Mouse (Mus musculus): Measurements from ENCODE around the gene BC051665. TPM values are rescaled to one million over a fixed set of nuclear protein-coding genes. Genes with fewer than 3 reads are reported as not detected.

Gene BC051665
- not detected in 2 replicates for polyA plus RNA-seq (2015; fragmentation: Nextera tagmentation; extraction: Ambion mirVana)

GRCm38 (mm10) chr13:60786264-60786663, at the start of gene BC051665:
Gene BC051665 (minus strand): TSS chr13:60786364.

DNA sequence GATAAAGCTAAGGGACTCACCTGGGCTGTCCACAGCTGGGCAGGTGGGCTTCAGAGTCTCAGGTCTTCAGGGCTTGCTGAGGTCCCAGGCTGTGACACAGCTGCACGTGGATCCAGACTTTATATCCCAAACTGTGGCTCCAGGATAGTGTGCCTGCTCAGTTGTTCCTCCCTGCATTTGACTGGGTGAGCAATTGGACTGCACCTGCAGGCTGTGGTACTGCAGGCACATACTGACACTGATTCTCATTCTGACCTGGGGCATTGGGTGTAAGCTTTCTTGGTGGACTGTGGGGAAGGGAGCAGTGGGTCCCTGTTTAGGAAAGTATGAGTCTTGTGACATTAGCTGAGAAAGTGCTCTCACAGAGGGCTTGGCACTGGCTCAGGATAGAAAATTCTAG, 16.6 kb upstream of the BC051665 start, which contains the start of gene Ctsll3:
Ctsll3 (minus strand) TSS at position 101 of the 400 bp plus-strand sequence.

Other genes with a start within 250 kb of the BC051665 start
- 10.5 and 15.3 TPM in 2 replicates for gene Dapk1, start 184.4 kb downstream of the BC051665 start, polyA plus RNA-seq (2015; fragmentation: Nextera tagmentation; extraction: Ambion mirVana)
- gene Ctsll3, start 16.5 kb upstream of the BC051665 start, polyA plus RNA-seq (2015; fragmentation: Nextera tagmentation; extraction: Ambion mirVana), result not detected in 2 replicates
- gene 4930486L24Rik, start 78.1 kb upstream of the BC051665 start, polyA plus RNA-seq (2015; fragmentation: Nextera tagmentation; extraction: Ambion mirVana), result not detected in 2 replicates
- gene Gm49392, start 110.5 kb upstream of the BC051665 start, polyA plus RNA-seq (2015; fragmentation: Nextera tagmentation; extraction: Ambion mirVana), result 0.57 and 0.59 TPM in 2 replicates
- 6.8 and 9.2 TPM in 2 replicates for gene Ctla2b, start 111.1 kb upstream of the BC051665 start, polyA plus RNA-seq (2015; fragmentation: Nextera tagmentation; extraction: Ambion mirVana)
- gene Tpbpb, start 118.5 kb upstream of the BC051665 start, polyA plus RNA-seq (2015; fragmentation: Nextera tagmentation; extraction: Ambion mirVana), result not detected in 2 replicates
- gene Gm49393, start 149.2 kb upstream of the BC051665 start, polyA plus RNA-seq (2015; fragmentation: Nextera tagmentation; extraction: Ambion mirVana), result not detected in 2 replicates
- gene Gm49391, start 150.2 kb upstream of the BC051665 start, polyA plus RNA-seq (2015; fragmentation: Nextera tagmentation; extraction: Ambion mirVana), result 2.8 and 3.1 TPM in 2 replicates
- gene Ctla2a, start 150.3 kb upstream of the BC051665 start, polyA plus RNA-seq (2015; fragmentation: Nextera tagmentation; extraction: Ambion mirVana), result 62.3 and 63.6 TPM in 2 replicates
- not detected in 2 replicates for gene Tpbpa, start 155.6 kb upstream of the BC051665 start, polyA plus RNA-seq (2015; fragmentation: Nextera tagmentation; extraction: Ambion mirVana)
- 0.71 and 0.95 TPM in 2 replicates for gene Ctsj, start 219.6 kb upstream of the BC051665 start, polyA plus RNA-seq (2015; fragmentation: Nextera tagmentation; extraction: Ambion mirVana)